ENCODE assay signal across 8 mouse cellular contexts in genomic region chr1:51596935-51597820, GRCm38 (mm10).
A peak's percentile ranks its signal among the peaks of the same experiment; 100 is the strongest.
DNase-seq lines count a peak whose midpoint lies in the region; ATAC-seq lines count a peak whose summit lies in the region.

No protein-coding gene starts in this region.

- H3K4me2 ChIP-seq in embryonic facial prominence, embryonic 14.5 days (ENCODE audit: low read depth, low read length), result 0 out of 2 replicates have a peak overlapping the region, but pooled peaks have one; percentile 12
- peak overlapping the region; percentile 56 for H3K4me2 ChIP-seq in limb, embryonic 13.5 days (replicated peaks)
- H3K4me2 ChIP-seq in midbrain, embryonic 16.5 days (ENCODE audit: low read length), result no peak overlapping the region

- H3K4me1 ChIP-seq in embryonic facial prominence, embryonic 14.5 days (ENCODE audit: control insufficient read depth, insufficient read depth, low read length), result 0 out of 2 replicates have a peak, but pooled peaks cover 5% of the 10 kb centered on the region
- peaks cover 10% of the 10 kb centered on the region; the same call in 1 of the 2 replicates for H3K4me1 ChIP-seq in limb, embryonic 13.5 days
- H3K4me1 ChIP-seq in midbrain, embryonic 16.5 days (ENCODE audit: control insufficient read depth, insufficient read depth, low read length), result no peaks in the 10 kb centered on the region

- no peak overlapping the region for H3K9ac ChIP-seq in embryonic facial prominence, embryonic 14.5 days (ENCODE audit: low read depth, low read length)
- no peak overlapping the region for H3K9ac ChIP-seq in limb, embryonic 13.5 days
- H3K9ac ChIP-seq in midbrain, embryonic 16.5 days (ENCODE audit: low read depth, low read length), result no peak overlapping the region

- no peak overlapping the region for H3K4me3 ChIP-seq in embryonic facial prominence, embryonic 14.5 days (ENCODE audit: low read depth, low read length)
- H3K4me3 ChIP-seq in limb, embryonic 13.5 days, result peak overlapping the region; percentile 23
- H3K4me3 ChIP-seq in midbrain, embryonic 16.5 days (ENCODE audit: low read depth, low read length), result no peak overlapping the region

- peak; percentile 91 for ATAC-seq in embryonic facial prominence, embryonic 14.5 days (ENCODE audit: low read depth)
- ATAC-seq in limb, embryonic 13.5 days (ENCODE audit: low FRiP score, low read depth), result peak; percentile 93
- ATAC-seq in midbrain, embryonic 16.5 days, result peak; percentile 93

- H3K27ac ChIP-seq in embryonic facial prominence, embryonic 14.5 days (replicated peaks; ENCODE audit: low read depth, low read length), result no peak overlapping the region
- no peak overlapping the region for H3K27ac ChIP-seq in limb, embryonic 13.5 days
- no peak overlapping the region for H3K27ac ChIP-seq in midbrain, embryonic 16.5 days (ENCODE audit: low read length)

- H3K27me3 ChIP-seq in embryonic facial prominence, embryonic 14.5 days (replicated peaks; ENCODE audit: control insufficient read depth, insufficient read depth, low read length), result no peaks in the 10 kb centered on the region
- no peaks in the 10 kb centered on the region; the same call in 1 of the 2 replicates for H3K27me3 ChIP-seq in limb, embryonic 13.5 days
- H3K27me3 ChIP-seq in midbrain, embryonic 16.5 days (ENCODE audit: control insufficient read depth, insufficient read depth, low read depth, low read length), result no peaks in the 10 kb centered on the region

- H3K9me3 ChIP-seq in embryonic facial prominence, embryonic 14.5 days (ENCODE audit: control insufficient read depth, low read length), result no peaks in the 10 kb centered on the region
- H3K9me3 ChIP-seq in limb, embryonic 13.5 days, result no peaks in the 10 kb centered on the region
- no peaks in the 10 kb centered on the region for H3K9me3 ChIP-seq in midbrain, embryonic 16.5 days (replicated peaks; ENCODE audit: control insufficient read depth, low read length, poor library complexity, severe bottlenecking)

- WGBS in embryonic facial prominence, embryonic 14.5 days, result 50% methylated on average over 18 of the region's 18 CpGs
- 16% methylated on average over 18 of the region's 18 CpGs for WGBS in limb, embryonic 13.5 days
- WGBS in midbrain, embryonic 16.5 days, result 48% methylated on average over 18 of the region's 18 CpGs

- no peaks in the 10 kb centered on the region for H3K36me3 ChIP-seq in embryonic facial prominence, embryonic 14.5 days (ENCODE audit: control insufficient read depth, insufficient read depth, low read length)
- H3K36me3 ChIP-seq in limb, embryonic 13.5 days, result no peaks in the 10 kb centered on the region
- H3K36me3 ChIP-seq in midbrain, embryonic 16.5 days (ENCODE audit: control insufficient read depth, insufficient read depth, low read length), result no peaks in the 10 kb centered on the region

- DNase-seq in 416B (ENCODE audit: low read depth), result peak; percentile 88
- peak; percentile 22 to 69 for DNase-seq in adrenal gland, postnatal 4 days (ENCODE audit: low spot score in 2 of 2)
- peak; percentile 91 for DNase-seq in embryonic facial prominence, embryonic 14.5 days (ENCODE audit: low spot score)
- DNase-seq in heart, adult 9 months (ENCODE audit: low spot score in 2 of 2), result peak; percentile 49 to 73
- DNase-seq in kidney, adult 9 months, result peak; percentile 90
- DNase-seq in spleen, postnatal 10 days (ENCODE audit: low spot score in 2 of 2), result peak; percentile 42 to 78
